Mouse (Mus musculus) large intestine, adult 2 months (tissue): ENCODE measurements around the gene Ciz1. TPM values are rescaled to one million over a fixed set of nuclear protein-coding genes. Genes with fewer than 3 reads are reported as not detected.

ENCODE experiments used
- DNase-seq: peaks from one replicate; pipeline ENCODE4 v3.0.0-alpha.2; 2012; ENCODE audit warnings: low read depth, low spot score
- WGBS: fragments of 180-500 bp; shearing (Covaris S2); methylation state at CpG from one replicate; pipeline ENCODE4 v1.1.7; 2018; 5-methylcytosine and 5-hydroxymethylcytosine counted together
- polyA plus RNA-seq: library from polyadenylated mRNA; depleted of rRNA; stranded (reverse); fragments of >200 nt; gene quantifications from 2 replicates; pipeline ENCODE4 v1.2.3, GENCODE M21; 2012; rRNA removed

The Ciz1 gene
- 102 and 176 TPM in 2 replicates for polyA plus RNA-seq

- 1% methylated on average over 52 of the region's 52 CpGs for WGBS
- DNase-seq = no peak
These were observed at the start of gene Ciz1 for GRCm38 (mm10) chr2:32352151-32353006. TSS of gene Ciz1 (plus strand) at chr2:32352327.

- 90% methylated on average over 10 of the region's 10 CpGs for WGBS
- DNase-seq = no peak
These were observed 49.2 kb upstream of the Ciz1 start for GRCm38 (mm10) chr2:32302952-32303351.

GRCm38 (mm10) chr2:32304145-32304832 is 47.8 kb upstream of the Ciz1 start:
- WGBS = 70% methylated on average over 8 of the region's 8 CpGs
- DNase-seq = no peak

GRCm38 (mm10) chr2:32305668-32306067 is 46.5 kb upstream of the Ciz1 start:
- 90% methylated on average over 5 of the region's 5 CpGs for WGBS

GRCm38 (mm10) chr2:32306176-32306575 is 46.0 kb upstream of the Ciz1 start:
- DNase-seq = no peak
- WGBS = 91% methylated on average over 9 of the region's 9 CpGs

More at GRCm38 (mm10) chr2:32305668-32306067, 46.5 kb upstream of the Ciz1 start:
- DNase-seq = no peak

- DNase-seq = no peak
- WGBS = 84% methylated on average over 6 of the region's 6 CpGs
These were observed 44.8 kb upstream of the Ciz1 start for GRCm38 (mm10) chr2:32307247-32307798.

- 52% methylated on average over 8 of the region's 8 CpGs for WGBS
- no peak for DNase-seq
These were observed 44.0 kb upstream of the Ciz1 start for GRCm38 (mm10) chr2:32307941-32308760.

GRCm38 (mm10) chr2:32308870-32309568 is 43.1 kb upstream of the Ciz1 start:
- DNase-seq = no peak
- WGBS = 93% methylated on average over 16 of the region's 16 CpGs

- DNase-seq = no peak
- WGBS = 85% methylated on average over 18 of the region's 18 CpGs
These were observed 41.9 kb upstream of the Ciz1 start for GRCm38 (mm10) chr2:32310096-32310845.

GRCm38 (mm10) chr2:32311443-32312317 is 40.4 kb upstream of the Ciz1 start:
- DNase-seq = no peak
- 16% methylated on average over 41 of the region's 42 CpGs for WGBS

GRCm38 (mm10) chr2:32312318-32312964 is 39.7 kb upstream of the Ciz1 start:
- no peak for DNase-seq
- 10% methylated on average over 56 of the region's 56 CpGs for WGBS

- WGBS = 92% methylated on average over 14 of the region's 14 CpGs
These were observed 37.3 kb upstream of the Ciz1 start for GRCm38 (mm10) chr2:32314831-32315230.

GRCm38 (mm10) chr2:32315751-32316150 is 36.4 kb upstream of the Ciz1 start:
- 34% methylated on average over 8 of the region's 8 CpGs for WGBS
- no peak for DNase-seq

More at GRCm38 (mm10) chr2:32314831-32315230, 37.3 kb upstream of the Ciz1 start:
- DNase-seq = no peak

- DNase-seq = no peak
- WGBS = 68% methylated on average over 20 of the region's 20 CpGs
These were observed 35.1 kb upstream of the Ciz1 start for GRCm38 (mm10) chr2:32316887-32317656.

- 18% methylated on average over 19 of the region's 19 CpGs for WGBS
- DNase-seq = no peak
These were observed 34.2 kb upstream of the Ciz1 start for GRCm38 (mm10) chr2:32317791-32318417.
